Comparison of ENCODE assay signal across 27 mouse cellular contexts in the genomic region with DNA sequence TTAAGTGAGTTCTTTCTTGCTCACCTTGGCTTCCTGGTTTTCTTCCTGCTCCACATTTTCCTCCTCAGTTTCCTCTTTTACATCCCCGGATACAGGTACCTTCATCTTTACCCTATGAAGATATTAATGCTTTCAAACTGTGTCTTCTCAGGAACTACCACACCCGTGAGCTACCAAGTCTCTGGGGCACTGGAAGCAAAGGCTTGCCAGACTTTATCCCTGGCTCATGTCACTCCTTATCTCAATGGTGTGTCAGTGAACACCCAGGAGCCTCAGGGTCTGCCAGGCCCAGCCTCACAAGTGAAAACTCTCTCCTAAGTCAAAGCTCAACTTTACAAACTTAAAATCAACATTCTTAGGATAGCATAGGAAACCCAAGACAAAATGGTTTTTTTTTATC.
A peak's percentile ranks its signal among the peaks of the same experiment; 100 is the strongest.
DNase-seq lines count a peak whose midpoint lies in the region; ATAC-seq lines count a peak whose summit lies in the region.
"Had no signal": no experiment of that assay in that cellular context is flagged by ENCODE, and none has a peak within 500 bp of the region (broad histone marks: within the 10 kb centered on the region; RNA-seq: fewer than 3 reads in every experiment).

No protein-coding gene starts in this region.

- peak overlapping the region; percentile 41 to 59 for H3K4me3 ChIP-seq in heart, embryonic 14.5 days (ENCODE audit: control insufficient read depth in 1 of 2, insufficient read depth in 1 of 2, low read depth in 1 of 2, low read length in 2 of 2)
- no peak overlapping the region for H3K4me3 ChIP-seq in forebrain, embryonic 15.5 days
- H3K4me3 ChIP-seq: embryonic facial prominence, embryonic 13.5 days; forebrain, embryonic 10.5 days; hindbrain, embryonic 12.5 days; intestine, embryonic 15.5 days; midbrain, embryonic 10.5 days; midbrain, embryonic 15.5 days had no signal

- peaks cover 14% of the 10 kb centered on the region for H3K36me3 ChIP-seq in heart, embryonic 14.5 days (ENCODE audit: control insufficient read depth, insufficient read depth, low read length)
- H3K36me3 ChIP-seq in forebrain, embryonic 15.5 days = no peaks in the 10 kb centered on the region
- H3K36me3 ChIP-seq: embryonic facial prominence, embryonic 13.5 days; forebrain, embryonic 10.5 days; hindbrain, embryonic 12.5 days; intestine, embryonic 15.5 days; midbrain, embryonic 10.5 days; midbrain, embryonic 15.5 days had no signal

- no peaks in the 10 kb centered on the region for H3K9me3 ChIP-seq in heart, embryonic 14.5 days (ENCODE audit: control insufficient read depth, low read length)
- no peaks in the 10 kb centered on the region for H3K9me3 ChIP-seq in forebrain, embryonic 15.5 days
- H3K9me3 ChIP-seq: embryonic facial prominence, embryonic 13.5 days; forebrain, embryonic 10.5 days; hindbrain, embryonic 12.5 days; intestine, embryonic 15.5 days; midbrain, embryonic 10.5 days; midbrain, embryonic 15.5 days had no signal

- peaks cover 6 to 23% of the 10 kb centered on the region in 2 experiments; a peak in 3 of 4 replicates for H3K4me1 ChIP-seq in heart, embryonic 14.5 days (ENCODE audit: control insufficient read depth in 2 of 2, insufficient read depth in 2 of 2, low read length in 2 of 2)
- H3K4me1 ChIP-seq in forebrain, embryonic 15.5 days = no peaks in the 10 kb centered on the region
- H3K4me1 ChIP-seq: embryonic facial prominence, embryonic 13.5 days; forebrain, embryonic 10.5 days; hindbrain, embryonic 12.5 days; intestine, embryonic 15.5 days; midbrain, embryonic 15.5 days had no signal

- H3K4me2 ChIP-seq in heart, embryonic 14.5 days (ENCODE audit: low read length) = peak overlapping the region; percentile 69
- H3K4me2 ChIP-seq in forebrain, embryonic 15.5 days (replicated peaks) = no peak overlapping the region
- H3K4me2 ChIP-seq: embryonic facial prominence, embryonic 13.5 days; hindbrain, embryonic 12.5 days; intestine, embryonic 15.5 days; lung, embryonic 14.5 days; midbrain, embryonic 15.5 days had no signal

- DNase-seq in heart, adult 11 months = peak; percentile 93
- no peak for DNase-seq in heart, postnatal 25 days (ENCODE audit: low spot score)
- DNase-seq in heart, postnatal 14 days = peak; percentile 16 to 40
- no peak for DNase-seq in T-cell, adult 2 months (ENCODE audit: low spot score)
- no peak for DNase-seq in layer of hippocampus, postnatal 36 days
- DNase-seq: adrenal gland, adult 8-10 months; cerebellum, adult 9-10 months; kidney, adult 8-10 months; liver; lung, embryonic 14.5 days; lung, postnatal 14 days; right cerebral cortex, adult 18-20 months; spleen, adult 18-20 months; thymus, postnatal 14 days had no signal

- no peaks in the 10 kb centered on the region for H3K27me3 ChIP-seq in heart, embryonic 14.5 days (ENCODE audit: control insufficient read depth, insufficient read depth, low read length)
- no peaks in the 10 kb centered on the region for H3K27me3 ChIP-seq in forebrain, embryonic 15.5 days
- H3K27me3 ChIP-seq: CH12.LX; embryonic facial prominence, embryonic 13.5 days; hindbrain, embryonic 12.5 days; intestine, embryonic 15.5 days; midbrain, embryonic 15.5 days had no signal

- peak overlapping the region; percentile 82 for H3K9ac ChIP-seq in heart, embryonic 14.5 days (ENCODE audit: low read length)
- H3K9ac ChIP-seq in forebrain, embryonic 15.5 days (replicated peaks) = no peak overlapping the region
- H3K9ac ChIP-seq: embryonic facial prominence, embryonic 13.5 days; hindbrain, embryonic 12.5 days; intestine, embryonic 15.5 days; liver, embryonic 14.5 days; lung, embryonic 14.5 days; midbrain, embryonic 15.5 days had no signal

- intact Hi-C loops in heart, postnatal 25 days (cut with DNase I) = loop anchor here (5.0 kb wide), 1 partner anchor 62 kb away; no protein-coding TSS in a partner anchor
- intact Hi-C loops in heart, postnatal 14 days (cut with DNase I) = loop anchor here (10.0 kb wide), 1 partner anchor 164 kb away; no protein-coding TSS in a partner anchor

- 9% methylated on average over 2 of the region's 2 CpGs for WGBS in heart, embryonic 14.5 days
- 85% methylated on average over 2 of the region's 2 CpGs for WGBS in forebrain, embryonic 15.5 days

- H3K27ac ChIP-seq in heart, embryonic 14.5 days (replicated peaks in 1 of 2; ENCODE audit: control insufficient read depth in 1 of 2, insufficient read depth in 1 of 2, low read depth in 2 of 2, low read length in 2 of 2) = peak overlapping the region; percentile 96
- H3K27ac ChIP-seq in forebrain, embryonic 15.5 days (replicated peaks) = no peak overlapping the region
- H3K27ac ChIP-seq: embryonic facial prominence, embryonic 13.5 days; forebrain, embryonic 10.5 days; hindbrain, embryonic 12.5 days; hindbrain, postnatal 0 days; intestine, embryonic 15.5 days; kidney, postnatal 0 days; liver, embryonic 14.5 days; midbrain, embryonic 10.5 days; midbrain, embryonic 15.5 days had no signal

- ATAC-seq in heart, embryonic 14.5 days (ENCODE audit: insufficient number of reproducible peaks, insufficient read depth, low FRiP score, low read depth) = peak; percentile 74
- no peak for ATAC-seq in forebrain, embryonic 15.5 days (replicated peaks)
- ATAC-seq: forebrain, embryonic 16.5 days; hindbrain, postnatal 0 days; intestine, embryonic 15.5 days; midbrain, embryonic 15.5 days had no signal

Comparison
In these comparisons a context has a peak if more than half of its experiments do, and no peak if none do; other contexts are left out.
1. DNase-seq: peak in heart, adult 11 months (single experiment) and heart, postnatal 14 days (2 of 2); none in heart, postnatal 25 days (single experiment), T-cell, adult 2 months (single experiment) and layer of hippocampus, postnatal 36 days (0 of 2).